Mouse (Mus musculus) NIH3T3 (cell line): ENCODE data around the gene Gm4707.
A peak's percentile ranks its signal among the peaks of the same experiment; 100 is the strongest.
"Not testable (repeated sequence)": the region's sequence is repeated elsewhere in the genome, so short reads cannot be mapped to it uniquely, and the experiment has no call there.

Experiments used
- DNase-seq: peaks from one replicate; pipeline ENCODE4 v3.0.0-alpha.2; 2012; ENCODE audit warnings: low read depth

Gene Gm4707

GRCm38 (mm10) chr17:71459818-71460217 lies at the start of gene Gm4707:
Gene Gm4707 (minus strand): TSS chr17:71459918.
- DNase-seq = no peak

- DNase-seq = no peak
These were observed 47.1 kb upstream of the Gm4707 start for GRCm38 (mm10) chr17:71506832-71507231.

- no peak for DNase-seq
These were observed 36.1 kb upstream of the Gm4707 start for GRCm38 (mm10) chr17:71495784-71496183.

- DNase-seq = no peak
These were observed 31.6 kb upstream of the Gm4707 start for GRCm38 (mm10) chr17:71491332-71491686.

- DNase-seq = no peak
These were observed 31.1 kb upstream of the Gm4707 start for GRCm38 (mm10) chr17:71490666-71491331.

GRCm38 (mm10) chr17:71489703-71490461 lies 30.2 kb upstream of the Gm4707 start:
- no peak for DNase-seq

GRCm38 (mm10) chr17:71486231-71486851 lies 26.6 kb upstream of the Gm4707 start:
- DNase-seq = no peak

GRCm38 (mm10) chr17:71485791-71486230 lies 26.1 kb upstream of the Gm4707 start:
- DNase-seq = no peak

GRCm38 (mm10) chr17:71484711-71485110 lies 25.0 kb upstream of the Gm4707 start:
- no peak for DNase-seq

- DNase-seq = peak; percentile 30
These were observed 23.8 kb upstream of the Gm4707 start for GRCm38 (mm10) chr17:71483418-71484060.

- no peak for DNase-seq
These were observed 19.7 kb upstream of the Gm4707 start for GRCm38 (mm10) chr17:71479381-71479901.

- DNase-seq = no peak
These were observed 17.8 kb upstream of the Gm4707 start for GRCm38 (mm10) chr17:71477481-71477880.

GRCm38 (mm10) chr17:71476346-71477020 lies 16.8 kb upstream of the Gm4707 start:
- DNase-seq = no peak

GRCm38 (mm10) chr17:71475705-71476089 lies 16.0 kb upstream of the Gm4707 start:
- peak; percentile 86 for DNase-seq

GRCm38 (mm10) chr17:71474762-71475704 lies 15.3 kb upstream of the Gm4707 start, which contains the start of gene Smchd1:
Gene Smchd1 (minus strand): TSS chr17:71475343.
- peak; percentile 96 for DNase-seq

- DNase-seq = peak; percentile 28
These were observed 14.4 kb upstream of the Gm4707 start for GRCm38 (mm10) chr17:71474128-71474527.

GRCm38 (mm10) chr17:71471261-71471660 lies 11.5 kb upstream of the Gm4707 start:
- no peak for DNase-seq

- DNase-seq = no peak
These were observed 594 bp upstream of the Gm4707 start for GRCm38 (mm10) chr17:71460312-71460711.

GRCm38 (mm10) chr17:71457361-71457760 lies 2.4 kb downstream of the Gm4707 start:
- not testable (repeated sequence) for DNase-seq

GRCm38 (mm10) chr17:71445191-71445590 lies 14.5 kb downstream of the Gm4707 start:
- DNase-seq = no peak
